Mouse (Mus musculus) heart, postnatal 14 days (tissue): Measurements from ENCODE around the gene Magea4. TPM values are rescaled to one million over a fixed set of nuclear protein-coding genes. Genes with fewer than 3 reads are reported as not detected.

ENCODE experiments used
- DNase-seq, 2 experiments: peaks; one replicate each; pipeline ENCODE4 v3.0.0; 2021 to 2022
- intact Hi-C: fragments of 180-260 bp; cut with DNase I; formaldehyde crosslinking; loops from one replicate; pipeline ENCODE4 v1.15.1; 2025
- long read RNA-seq, 2 experiments: library from polyadenylated mRNA; stranded (forward); transcript quantifications; one replicate each; pipeline ENCODE4 v2.0.0; 2021
- microRNA-seq, 2 experiments: library from miRNA; unstranded; fragments of <30 nt; microRNA quantifications; one replicate each; pipeline ENCODE4 v1.2.0; 2021 to 2022
- total RNA-seq, 2 experiments: library from RNA; stranded (reverse); gene quantifications; 2 replicates each; pipeline ENCODE4 v1.2.3; 2021

Magea4 gene
- total RNA-seq: not detected
- long read RNA-seq, experiment 1: 0 reads
- long read RNA-seq, experiment 2: 0 reads

GRCm38 (mm10) chrX:72221717-72222116, at the start of gene Magea4:
Gene Magea4, plus strand, starts transcription at chrX:72222017.
- no peak for DNase-seq
- intact Hi-C loops: no loop called here

- intact Hi-C loops: no loop called here
- no peak for DNase-seq
Measured at GRCm38 (mm10) chrX:72202944-72203554, 18.8 kb upstream of the Magea4 start.

- intact Hi-C loops: loop anchor here (10.0 kb wide), 1 partner anchor 176 kb away; no protein-coding TSS in a partner anchor
- DNase-seq: no peak
Measured at GRCm38 (mm10) chrX:72270637-72271036, 48.8 kb downstream of the Magea4 start.

Small RNA genes within 50 kb of the gene (microRNA-seq; reads per million reads assigned to microRNA genes)
- gene Mir224 (0.97 to 265 reads per million in 2 experiments), gene Mir452 (0.48 to 5.4 reads per million in 2 experiments)

Other genes starting within 250 kb of the Magea4 start
- not detected for gene Fate1, start 249.0 kb upstream of the Magea4 start, total RNA-seq
- under 1 TPM; 0.12 to 0.56 TPM for gene Cnga2, start 230.2 kb upstream of the Magea4 start, total RNA-seq
- gene Gabre, start 52.8 kb downstream of the Magea4 start, total RNA-seq: 1 to 10 TPM in 1 of 2 experiments, under 1 TPM in 1; 0.44 to 2.0 TPM
- not detected for gene Magea10, start 164.8 kb downstream of the Magea4 start, total RNA-seq